ENCODE assay signal across 8 mouse cellular contexts in the genomic region with DNA sequence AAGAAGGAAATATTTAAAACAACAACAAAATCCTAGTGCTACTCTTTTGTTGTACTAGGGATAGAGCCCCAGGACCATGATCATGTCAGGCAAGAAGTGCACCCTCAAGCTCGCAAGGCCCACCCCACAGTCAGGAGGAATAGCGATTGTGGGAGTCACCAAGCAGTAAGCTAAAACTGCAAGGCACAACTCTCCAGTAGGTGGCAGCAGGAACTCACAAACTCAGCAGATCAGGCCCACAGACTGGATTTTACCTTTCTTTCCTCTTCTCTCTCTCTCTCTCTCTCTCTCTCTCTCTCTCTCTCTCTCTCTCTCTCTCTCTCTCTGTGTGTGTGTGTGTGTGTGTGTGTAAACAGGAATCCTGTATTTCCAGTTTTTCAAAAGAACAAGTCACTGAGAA. TPM values are rescaled to one million over a fixed set of nuclear protein-coding genes. Genes with fewer than 3 reads are reported as not detected.
DNase-seq lines count a peak whose midpoint lies in the region; ATAC-seq and TF ChIP-seq lines count a peak whose summit lies in the region.

No protein-coding gene starts in this region.

- no peak for TF ChIP-seq POLR2A in MEL (IDR thresholded peaks at IDR 0.05; ENCODE audit: control insufficient read depth in 1 of 2, insufficient read depth in 1 of 2, low read depth in 1 of 2, low read length in 2 of 2, poor library complexity in 1 of 2)

- peak; percentile 76 for DNase-seq in MEL (ENCODE audit: low read depth, low spot score)
- DNase-seq in brain, adult 2 months (ENCODE audit: low read depth, low spot score), result peak; percentile 95
- peak; percentile 49 for DNase-seq in fibroblast of lung, adult 2 months (ENCODE audit: low read depth)
- DNase-seq in hindbrain, embryonic 11.5 days (ENCODE audit: low spot score), result peak; percentile 85
- DNase-seq in layer of hippocampus, postnatal 10 days (ENCODE audit: low spot score in 2 of 2), result peak; percentile 88 to 90
- DNase-seq in lung, postnatal 4 days, result peak; percentile 64 to 84
- peak; percentile 71 for DNase-seq in right cerebral cortex, postnatal 25 days

- H3K4me1 ChIP-seq in MEL (ENCODE audit: control insufficient read depth in 1 of 2, insufficient read depth in 2 of 2, low read length in 2 of 2), result no peaks in the 10 kb centered on the region
- no peaks in the 10 kb centered on the region for H3K4me1 ChIP-seq in hindbrain, embryonic 11.5 days (replicated peaks; ENCODE audit: control insufficient read depth, insufficient read depth, low read length)

- H3K9me3 ChIP-seq in MEL (replicated peaks; ENCODE audit: insufficient read depth, low read length), result no peaks in the 10 kb centered on the region
- H3K9me3 ChIP-seq in hindbrain, embryonic 11.5 days (ENCODE audit: control insufficient read depth, low read length), result no peaks in the 10 kb centered on the region

- no peak overlapping the region for H3K9ac ChIP-seq in MEL (ENCODE audit: control insufficient read depth, low read depth, low read length, poor library complexity, severe bottlenecking)
- no peak overlapping the region for H3K9ac ChIP-seq in hindbrain, embryonic 11.5 days (ENCODE audit: low read depth, low read length)

- H3K36me3 ChIP-seq in MEL (ENCODE audit: control insufficient read depth in 1 of 2, insufficient read depth in 2 of 2, low read length in 2 of 2), result no peaks in the 10 kb centered on the region
- H3K36me3 ChIP-seq in hindbrain, embryonic 11.5 days (ENCODE audit: control insufficient read depth, insufficient read depth, low read length), result no peaks in the 10 kb centered on the region

- no peak for ATAC-seq in hindbrain, embryonic 11.5 days (ENCODE audit: low FRiP score)
- no peak for ATAC-seq in erythroid progenitor cell, adult 5-6 weeks (replicated peaks; ENCODE audit: low FRiP score, poor library complexity, severe bottlenecking)

- no peaks in the 10 kb centered on the region for H3K79me2 ChIP-seq in MEL (ENCODE audit: control insufficient read depth, insufficient read depth, low read length, poor library complexity)

- H3K4me3 ChIP-seq in MEL (ENCODE audit: control insufficient read depth in 1 of 2, insufficient read depth in 1 of 2, low read depth in 2 of 2, low read length in 2 of 2), result no peak overlapping the region
- no peak overlapping the region for H3K4me3 ChIP-seq in hindbrain, embryonic 11.5 days (ENCODE audit: low read depth, low read length)

- H3K27ac ChIP-seq in MEL (ENCODE audit: control insufficient read depth, low read depth, low read length), result no peak overlapping the region
- no peak overlapping the region for H3K27ac ChIP-seq in hindbrain, embryonic 11.5 days (ENCODE audit: low read depth, low read length)

- TF ChIP-seq CTCF in MEL (IDR thresholded peaks at IDR 0.05 in 2 of 3, conservative IDR thresholded peaks at IDR 0.05 in 1 of 3; ENCODE audit: control insufficient read depth in 1 of 3, insufficient read depth in 1 of 3, low read depth in 2 of 3, low read length in 3 of 3, poor library complexity in 1 of 3, severe bottlenecking in 1 of 3), result peak; percentile 69 to 84 (median 83)

- peaks cover under 1 to 7% of the 10 kb centered on the region in 2 experiments for H3K27me3 ChIP-seq in MEL (ENCODE audit: control insufficient read depth in 1 of 2, insufficient read depth in 2 of 2, low read length in 2 of 2)
- H3K27me3 ChIP-seq in hindbrain, embryonic 11.5 days (ENCODE audit: control insufficient read depth, insufficient read depth, low read length), result no peaks in the 10 kb centered on the region

- H3K4me2 ChIP-seq in hindbrain, embryonic 11.5 days (replicated peaks; ENCODE audit: low read depth, low read length), result no peak overlapping the region

- TF ChIP-seq EP300 in MEL (IDR thresholded peaks at IDR 0.05; ENCODE audit: low read depth in 1 of 2, low read length in 2 of 2), result no peak

- WGBS in hindbrain, embryonic 11.5 days, result 5% methylated on average over 2 of the region's 2 CpGs

- TF ChIP-seq RAD21 in MEL (IDR thresholded peaks at IDR 0.05; ENCODE audit: low read depth, low read length), result peak; percentile 88

TF ChIP-seq in MEL, 35 proteins besides CTCF, POLR2A, EP300 and RAD21:
- TF ChIP-seq MAZ (IDR thresholded peaks at IDR 0.05; ENCODE audit: low read depth, low read length) (no peak), SIN3A (IDR thresholded peaks at IDR 0.05; ENCODE audit: low read length) (no peak), JUND (IDR thresholded peaks at IDR 0.05; ENCODE audit: low read depth, low read length) (peak; percentile 76; the same call in 1 of the 2 replicates), MYB (IDR thresholded peaks at IDR 0.05; ENCODE audit: low read depth, low read length) (no peak), ZKSCAN1 (IDR thresholded peaks at IDR 0.05; ENCODE audit: low read depth, low read length) (no peak), RCOR1 (IDR thresholded peaks at IDR 0.05; ENCODE audit: low read depth, low read length) (no peak), CHD2 (IDR thresholded peaks at IDR 0.05; ENCODE audit: low read length) (no peak), POLR2AphosphoS2 (IDR thresholded peaks at IDR 0.05; ENCODE audit: low read length) (no peak), USF2 (IDR thresholded peaks at IDR 0.05; ENCODE audit: borderline replicate concordance in 1 of 2, insufficient read depth in 1 of 2, low read depth in 1 of 2, low read length in 2 of 2) (no peak), MYC (IDR thresholded peaks at IDR 0.05; ENCODE audit: low read depth, low read length) (no peak), SMC3 (IDR thresholded peaks at IDR 0.05; ENCODE audit: low read depth, low read length) (peak; percentile 94), MAX (IDR thresholded peaks at IDR 0.05; ENCODE audit: low read length) (no peak), MAFK (IDR thresholded peaks at IDR 0.05; ENCODE audit: borderline replicate concordance, low read depth, low read length) (no peak), KAT2A (conservative IDR thresholded peaks at IDR 0.05; ENCODE audit: low read depth, low read length) (no peak), ELF1 (IDR thresholded peaks at IDR 0.05; ENCODE audit: low read depth, low read length) (no peak), CHD1 (IDR thresholded peaks at IDR 0.05; ENCODE audit: low read depth, low read length) (no peak), UBTF (IDR thresholded peaks at IDR 0.05; ENCODE audit: borderline replicate concordance, insufficient read depth, low read depth, low read length) (no peak), MEF2A (IDR thresholded peaks at IDR 0.05; ENCODE audit: extremely low read depth, insufficient replicate concordance, low read depth, low read length, poor library complexity, severe bottlenecking) (no peak), POLR2AphosphoS5 (IDR thresholded peaks at IDR 0.05; ENCODE audit: borderline replicate concordance, low read depth, low read length) (no peak), ZC3H11A (IDR thresholded peaks at IDR 0.05; ENCODE audit: low read depth, low read length) (peak; percentile 87), BHLHE40 (IDR thresholded peaks at IDR 0.05; ENCODE audit: borderline replicate concordance, low read depth, low read length) (no peak), NELFE (IDR thresholded peaks at IDR 0.05; ENCODE audit: low read depth, low read length) (no peak)

RNA-seq across cellular contexts. Expression of gene Gm17482, which starts 0.4 kb away (rescaled TPM):
- not detected in 2 replicates for total RNA-seq in MEL (2012; rRNA removed)
- polyA plus RNA-seq in MEL (2012; ENCODE audit: insufficient read depth in 1 of 2, insufficient read length in 2 of 2, low read depth in 1 of 2, low replicate concordance in 2 of 2, missing spikeins in 1 of 2), result not detected
- polyA plus RNA-seq in hindbrain, embryonic 11.5 days (2014; fragmentation: Nextera tagmentation; extraction: Ambion mirVana), result not detected in 2 replicates
- total RNA-seq in layer of hippocampus, postnatal 10 days (2021), result not detected
- total RNA-seq in erythroid progenitor cell, adult 5-6 weeks (2015; ENCODE audit: low replicate concordance), result not detected in 2 replicates
- not detected in 2 replicates for total RNA-seq in erythroid progenitor cell, adult 5-6 weeks (2017; ENCODE audit: low replicate concordance)

RNA-seq across cellular contexts. Expression of gene Timp4, which starts 24.5 kb away (rescaled TPM):
- not detected in 2 replicates for total RNA-seq in MEL (2012; rRNA removed)
- polyA plus RNA-seq in MEL (2012; ENCODE audit: insufficient read depth in 1 of 2, insufficient read length in 2 of 2, low read depth in 1 of 2, low replicate concordance in 2 of 2, missing spikeins in 1 of 2), result not detected
- 0.20 and 0.57 TPM in 2 replicates for polyA plus RNA-seq in hindbrain, embryonic 11.5 days (2014; fragmentation: Nextera tagmentation; extraction: Ambion mirVana)
- 10 to 100 TPM; 20.5 to 22.3 TPM for total RNA-seq in layer of hippocampus, postnatal 10 days (2021)
- total RNA-seq in erythroid progenitor cell, adult 5-6 weeks (2015; ENCODE audit: low replicate concordance), result 0.42 TPM in 1 of 2 replicates, not detected in the other
- total RNA-seq in erythroid progenitor cell, adult 5-6 weeks (2017; ENCODE audit: low replicate concordance), result not detected in 2 replicates

Comparison
In these comparisons a context has a peak if more than half of its experiments do, and no peak if none do; other contexts are left out.
1. RNA of gene Timp4, which starts 24.5 kb away (total RNA-seq): 20.5 to 22.3 TPM in layer of hippocampus, postnatal 10 days; 0.42 TPM in erythroid progenitor cell, adult 5-6 weeks and not detected in MEL; every median in the first group is over 10 times any median in the second.
2. Peak in every context shown above with its lines, with median percentiles within 50 percentile points of each other: DNase-seq.